Mouse (Mus musculus): ENCODE results near the gene Krit1. TPM values are rescaled to one million over a fixed set of nuclear protein-coding genes. Genes with fewer than 3 reads are reported as not detected.

Gene Krit1
- total RNA-seq (2023) = 88.9 TPM

DNA sequence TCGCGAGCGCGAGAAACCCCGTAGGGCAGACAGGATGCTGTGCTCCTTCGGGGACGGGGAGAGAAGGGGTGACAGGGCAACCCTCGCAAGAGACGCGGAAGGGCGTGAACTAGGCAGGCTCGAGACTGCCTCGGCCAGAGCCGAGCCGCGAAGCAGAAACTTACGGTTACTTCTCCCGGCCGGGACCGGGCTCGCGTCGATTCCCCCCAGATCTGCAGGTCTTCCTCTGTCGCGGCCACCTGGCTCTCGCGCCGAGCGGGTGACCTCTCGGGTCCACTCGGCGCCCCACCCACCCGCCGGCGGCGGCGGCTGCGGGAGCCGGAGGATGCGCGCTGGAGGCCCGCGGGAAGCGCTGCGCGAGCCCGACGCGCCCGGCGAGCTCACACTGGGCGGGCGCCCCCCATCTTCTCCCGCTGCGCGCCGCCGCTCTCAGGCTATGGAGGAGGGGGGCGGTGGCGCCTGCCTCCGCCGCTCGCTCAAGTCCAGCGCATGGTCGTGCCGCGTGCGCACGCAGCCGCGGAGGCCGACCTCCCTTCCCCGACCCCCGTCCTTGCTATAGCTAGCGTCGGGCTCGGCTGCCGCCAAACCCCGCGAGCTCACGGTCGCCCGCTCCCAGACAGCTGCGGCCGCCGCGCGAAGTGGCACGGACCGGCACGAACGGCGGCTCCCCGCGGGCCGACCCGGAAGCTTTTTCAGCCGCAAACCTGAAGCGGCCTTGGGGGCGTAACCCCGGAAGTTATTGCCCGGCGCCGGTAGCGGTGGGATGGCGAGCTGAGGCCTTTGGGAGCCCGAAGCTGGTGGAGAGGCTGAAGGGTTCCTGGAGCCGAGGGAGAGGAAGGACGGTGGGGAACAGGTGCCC is at the start of gene Krit1, which contains the start of gene Ankib1:
Gene Krit1 (plus strand): TSS at position 752 of the 859 bp plus-strand sequence.
Gene Ankib1 (minus strand): TSS at position 493 of the 859 bp plus-strand sequence.

DNA sequence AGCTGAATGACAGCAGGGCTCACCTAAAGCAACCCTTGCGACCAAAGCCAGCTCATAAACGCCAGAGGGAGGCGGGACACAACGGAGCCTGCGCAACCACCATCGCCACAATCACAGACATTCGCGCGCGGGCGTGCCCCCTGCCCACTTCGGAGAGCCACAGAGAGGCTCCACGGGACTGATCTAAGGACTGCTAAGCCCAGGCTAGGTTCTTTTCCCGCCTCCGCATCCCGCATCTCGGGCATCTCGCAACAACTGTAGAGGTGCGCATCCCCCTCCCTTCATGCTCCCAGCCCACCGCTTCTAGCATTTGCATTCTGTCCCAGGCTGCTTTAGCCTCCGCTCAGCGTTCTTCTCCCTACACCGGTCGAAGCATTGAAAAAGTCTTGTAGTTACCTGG is 42.0 kb downstream of the Krit1 start, which contains the start of gene Lrrd1:
Gene Lrrd1 (plus strand): TSS at position 148 of the 400 bp plus-strand sequence.

DNA sequence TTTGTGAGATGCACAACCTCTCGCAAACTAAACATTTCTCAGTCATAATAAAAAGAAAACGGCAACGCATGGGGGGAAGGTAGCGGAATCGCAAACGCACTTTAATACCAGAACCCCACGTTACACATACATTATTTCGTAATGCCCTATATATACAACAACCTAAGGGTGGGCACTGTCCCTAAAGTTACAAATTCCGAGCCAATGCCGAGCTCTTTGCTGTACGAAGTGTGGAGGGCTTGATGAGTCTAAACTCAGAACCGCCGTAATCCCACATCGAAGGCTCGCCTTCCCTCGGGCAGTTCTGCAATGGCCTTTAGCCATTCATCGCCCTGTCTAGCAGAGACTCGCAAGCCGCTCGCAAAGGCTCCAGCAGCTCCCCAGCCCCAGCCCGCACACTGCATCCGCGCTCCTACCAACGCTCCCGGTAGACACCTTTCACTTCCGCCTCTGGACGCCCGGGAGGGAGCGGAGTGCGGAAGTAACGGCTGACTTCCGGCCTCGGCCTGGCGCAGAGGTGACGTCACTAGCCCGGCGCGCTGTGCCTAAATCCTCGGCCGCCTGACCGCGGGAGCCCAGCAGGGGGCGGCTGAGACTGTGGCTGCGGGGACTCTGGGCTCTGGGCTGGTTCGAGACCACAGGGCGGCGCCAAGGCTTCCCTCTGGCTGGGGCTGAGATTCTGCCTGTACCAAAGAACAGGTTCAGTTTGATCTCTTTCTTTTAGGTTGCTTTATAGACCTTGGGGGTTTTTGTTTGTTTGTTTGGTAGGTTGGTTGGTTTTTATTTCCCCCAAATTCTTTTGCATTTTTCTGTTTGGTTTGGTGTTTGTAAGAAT is 90.7 kb downstream of the Krit1 start, which contains the start of gene Mterf1a:
Gene Mterf1a (minus strand): TSS at position 475 of the 835 bp plus-strand sequence.

Other genes starting within 250 kb of the Krit1 start
- gene 1700109H08Rik, start 231.6 kb upstream of the Krit1 start, total RNA-seq (2023) = 32.3 TPM
- 20.8 TPM for gene Pex1, start 207.1 kb upstream of the Krit1 start, total RNA-seq (2023)
- 82.6 TPM for gene Rbm48, start 206.6 kb upstream of the Krit1 start, total RNA-seq (2023)
- not detected for gene Tmbim7, start 152.0 kb upstream of the Krit1 start, total RNA-seq (2023)
- 48.0 TPM for gene Gatad1, start 146.0 kb upstream of the Krit1 start, total RNA-seq (2023)
- gene Ankib1, start 259 bp upstream of the Krit1 start, total RNA-seq (2023) = 100 TPM
- gene Lrrd1, start 42.0 kb downstream of the Krit1 start, total RNA-seq (2023) = not detected
- gene Mterf1a, start 90.7 kb downstream of the Krit1 start, total RNA-seq (2023) = 15.6 TPM
- gene Akap9, start 124.9 kb downstream of the Krit1 start, total RNA-seq (2023) = 95.8 TPM

Measured in CD4-positive naive resting alpha-beta T cell, adult 57 days (primary cell).